Mouse (Mus musculus) testis, adult 10 weeks (tissue): ENCODE data around the gene Vmn1r219. TPM values are rescaled to one million over a fixed set of nuclear protein-coding genes. Genes with fewer than 3 reads are reported as not detected.

ENCODE experiments used
- polyA plus RNA-seq: library from polyadenylated mRNA; stranded (reverse); fragments of 350-450 nt; fragmentation: Illumina TruSeq; extraction: RNeasy Lipid Tissue Mini Kit (QIAGEN cat#74804); gene quantifications from one replicate; pipeline ENCODE4 v1.2.3, GENCODE M21; 2014; ENCODE audit warnings: low read depth, low replicate concordance

Vmn1r219 gene
- polyA plus RNA-seq: not detected

GRCm38 (mm10) chr13:23159012-23159411 lies at the start of gene Vmn1r219:
Gene Vmn1r219, plus strand, starts transcription at chr13:23159312.

DNA sequence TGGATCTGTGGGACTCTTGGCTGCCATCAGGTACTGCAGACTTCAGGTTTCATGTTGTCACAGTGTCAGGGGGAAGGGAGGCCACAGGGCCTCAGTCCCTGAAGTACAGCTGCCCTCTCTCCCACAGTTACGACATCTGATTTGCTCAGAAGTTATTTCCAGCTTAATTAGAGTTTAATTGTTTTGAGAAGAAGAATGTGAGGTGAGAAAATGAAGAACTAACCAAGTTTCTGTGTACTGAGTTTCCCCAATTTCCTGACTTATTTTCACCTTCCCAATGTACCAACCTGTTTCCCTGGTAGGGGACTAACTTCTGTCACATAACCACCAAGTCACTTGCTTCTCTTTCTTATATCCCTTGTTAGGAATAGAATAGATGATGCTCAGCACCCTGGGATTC lies 41.0 kb upstream of the Vmn1r219 start, which contains the start of gene Vmn1r217:
Gene Vmn1r217, minus strand, starts transcription at position 101 of the 400 bp plus-strand sequence.

DNA sequence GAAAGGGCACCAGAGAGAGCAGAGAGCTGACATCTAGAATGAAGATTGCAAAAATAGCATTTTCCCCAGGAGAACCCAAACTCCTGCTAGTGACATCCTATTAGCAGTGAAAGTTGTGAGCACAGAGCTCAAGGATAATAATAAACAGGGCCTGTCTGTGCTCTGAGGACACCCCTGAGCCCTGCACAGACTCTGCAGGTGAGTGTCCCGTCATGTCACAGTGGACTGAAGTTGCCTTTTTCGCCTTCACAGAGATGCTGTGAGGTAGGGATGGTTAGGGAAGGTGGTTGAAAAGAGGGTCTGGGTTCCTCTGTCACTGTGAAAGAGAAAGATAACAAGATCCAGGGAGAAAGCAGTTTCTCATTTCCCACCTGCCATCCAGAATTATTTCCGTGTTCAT lies 26.0 kb upstream of the Vmn1r219 start, which contains the start of gene Vmn1r218:
Gene Vmn1r218, plus strand, starts transcription at position 57 of the 400 bp plus-strand sequence.

GRCm38 (mm10) chr13:23187875-23188274 lies 28.8 kb downstream of the Vmn1r219 start, which contains the start of gene Vmn1r220:
Gene Vmn1r220, minus strand, starts transcription at chr13:23187975.

GRCm38 (mm10) chr13:23213827-23214226 lies 54.7 kb downstream of the Vmn1r219 start, which contains the start of gene Vmn1r221:
Gene Vmn1r221, plus strand, starts transcription at chr13:23214127.

Other genes with a start within 250 kb of the Vmn1r219 start
- gene Vmn1r213, start 151.7 kb upstream of the Vmn1r219 start, polyA plus RNA-seq: not detected
- gene Vmn1r214, start 128.9 kb upstream of the Vmn1r219 start, polyA plus RNA-seq: not detected
- gene Vmn1r215, start 91.3 kb upstream of the Vmn1r219 start, polyA plus RNA-seq: not detected
- gene Vmn1r217, start 41.1 kb upstream of the Vmn1r219 start, polyA plus RNA-seq: not detected
- gene Vmn1r218, start 26.2 kb upstream of the Vmn1r219 start, polyA plus RNA-seq: not detected
- 0.11 TPM for gene Vmn1r220, start 28.7 kb downstream of the Vmn1r219 start, polyA plus RNA-seq
- gene Vmn1r221, start 54.8 kb downstream of the Vmn1r219 start, polyA plus RNA-seq: not detected
- gene Vmn1r222, start 76.6 kb downstream of the Vmn1r219 start, polyA plus RNA-seq: 0.48 TPM
- not detected for gene Vmn1r223, start 87.8 kb downstream of the Vmn1r219 start, polyA plus RNA-seq
- 33.4 TPM for gene Zfp322a, start 209.9 kb downstream of the Vmn1r219 start, polyA plus RNA-seq